Mouse (Mus musculus) splenic B cell, adult 2 months (primary cell): Measurements from ENCODE around the gene Klk13.
"Not testable (repeated sequence)": the region's sequence is repeated elsewhere in the genome, so short reads cannot be mapped to it uniquely, and the experiment has no call there.

Experiments
- DNase-seq: peaks from one replicate; pipeline ENCODE4 v3.0.0-alpha.2; 2011; ENCODE audit warnings: low read depth, low spot score
- H3K27me3 ChIP-seq: 2 replicates; pipeline ENCODE4 v1.6.1; 2012; ENCODE audit warnings: mild to moderate bottlenecking, low read length, moderate library complexity, mixed read lengths; ENCODE audit not compliant: control insufficient read depth, poor library complexity, insufficient read depth, severe bottlenecking
- H3K36me3 ChIP-seq: 2 replicates; pipeline ENCODE4 v1.6.1; 2012; ENCODE audit warnings: mild to moderate bottlenecking, low read length, moderate library complexity, mixed read lengths; ENCODE audit not compliant: control insufficient read depth, poor library complexity, insufficient read depth, severe bottlenecking

Klk13 gene

DNA sequence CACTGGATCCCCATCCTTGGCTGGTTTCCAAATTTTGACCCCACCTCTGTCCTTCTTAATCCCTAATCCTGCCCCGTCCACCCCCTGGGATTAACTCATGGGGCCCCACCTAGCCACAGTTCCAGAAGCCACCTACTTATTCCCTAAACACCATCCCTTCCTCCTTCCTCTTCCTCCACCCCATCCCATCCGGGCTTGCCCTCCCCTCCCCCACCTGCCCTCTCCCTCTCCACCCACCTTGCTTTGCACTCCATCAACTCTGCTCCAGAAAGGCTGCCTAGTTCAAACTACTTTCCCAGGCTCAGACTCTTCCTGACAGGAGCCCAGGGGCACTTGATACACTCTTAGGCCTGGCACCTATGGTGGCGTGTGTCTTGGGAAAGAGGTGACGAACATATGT, at the start of gene Klk13:
Gene Klk13 (plus strand): TSS at position 301 of the 400 bp plus-strand sequence.
- DNase-seq: no peak
- no peaks in the 10 kb centered on the region for H3K36me3 ChIP-seq
- no peaks in the 10 kb centered on the region for H3K27me3 ChIP-seq

GRCm38 (mm10) chr7:43662804-43663203, 49.6 kb upstream of the Klk13 start:
- no peak for DNase-seq
- no peaks in the 10 kb centered on the region; the same call in 1 of the 2 replicates for H3K27me3 ChIP-seq

DNA sequence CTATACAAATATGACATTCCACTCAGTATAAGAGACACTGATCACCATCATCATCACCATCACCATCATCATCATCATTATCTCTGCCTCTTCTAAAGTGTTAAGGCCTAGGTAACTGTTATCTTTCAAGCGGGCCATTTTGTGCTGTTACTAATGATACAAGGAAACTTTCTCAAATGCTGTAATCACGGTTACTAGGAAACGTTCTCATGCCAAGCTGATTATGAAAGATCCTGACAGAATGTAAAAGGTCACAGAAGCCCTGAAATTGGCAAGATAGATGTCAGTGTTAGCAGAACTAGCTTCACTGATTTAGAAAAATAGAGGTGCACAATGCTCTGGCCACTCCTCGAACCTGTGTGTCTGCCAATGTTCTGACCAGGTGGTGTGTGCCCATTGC, 45.1 kb upstream of the Klk13 start:
- not testable (repeated sequence) for DNase-seq, H3K36me3 ChIP-seq, H3K27me3 ChIP-seq

More at GRCm38 (mm10) chr7:43662804-43663203, 49.6 kb upstream of the Klk13 start:
- H3K36me3 ChIP-seq: no peaks in the 10 kb centered on the region

DNA sequence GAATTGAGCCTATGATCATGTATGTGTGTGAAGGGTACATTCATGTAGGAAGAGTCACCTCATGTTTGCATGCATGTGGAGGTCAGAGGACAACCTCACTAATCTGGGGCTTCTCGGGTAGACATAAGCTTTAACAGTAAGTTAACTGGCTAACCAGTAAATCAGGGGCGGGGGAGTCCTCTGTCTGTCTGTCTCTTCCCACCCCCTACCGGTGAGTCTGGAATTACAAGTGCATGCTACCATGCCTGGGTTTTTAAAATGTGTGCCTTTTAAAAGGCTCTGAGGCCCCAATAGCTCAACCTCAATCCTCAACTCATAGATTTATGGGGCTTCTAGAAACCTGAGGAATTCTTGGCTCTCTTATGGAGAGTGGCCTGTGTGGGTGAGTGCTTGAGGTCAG, 43.8 kb upstream of the Klk13 start:
- no peaks in the 10 kb centered on the region for H3K27me3 ChIP-seq
- peak; percentile 62 for DNase-seq
- H3K36me3 ChIP-seq: no peaks in the 10 kb centered on the region

- no peaks in the 10 kb centered on the region for H3K27me3 ChIP-seq
- DNase-seq: no peak
- peaks cover 1% of the 10 kb centered on the region; the same call in 1 of the 2 replicates for H3K36me3 ChIP-seq
Observed at GRCm38 (mm10) chr7:43671064-43671808, 41.1 kb upstream of the Klk13 start.

DNA sequence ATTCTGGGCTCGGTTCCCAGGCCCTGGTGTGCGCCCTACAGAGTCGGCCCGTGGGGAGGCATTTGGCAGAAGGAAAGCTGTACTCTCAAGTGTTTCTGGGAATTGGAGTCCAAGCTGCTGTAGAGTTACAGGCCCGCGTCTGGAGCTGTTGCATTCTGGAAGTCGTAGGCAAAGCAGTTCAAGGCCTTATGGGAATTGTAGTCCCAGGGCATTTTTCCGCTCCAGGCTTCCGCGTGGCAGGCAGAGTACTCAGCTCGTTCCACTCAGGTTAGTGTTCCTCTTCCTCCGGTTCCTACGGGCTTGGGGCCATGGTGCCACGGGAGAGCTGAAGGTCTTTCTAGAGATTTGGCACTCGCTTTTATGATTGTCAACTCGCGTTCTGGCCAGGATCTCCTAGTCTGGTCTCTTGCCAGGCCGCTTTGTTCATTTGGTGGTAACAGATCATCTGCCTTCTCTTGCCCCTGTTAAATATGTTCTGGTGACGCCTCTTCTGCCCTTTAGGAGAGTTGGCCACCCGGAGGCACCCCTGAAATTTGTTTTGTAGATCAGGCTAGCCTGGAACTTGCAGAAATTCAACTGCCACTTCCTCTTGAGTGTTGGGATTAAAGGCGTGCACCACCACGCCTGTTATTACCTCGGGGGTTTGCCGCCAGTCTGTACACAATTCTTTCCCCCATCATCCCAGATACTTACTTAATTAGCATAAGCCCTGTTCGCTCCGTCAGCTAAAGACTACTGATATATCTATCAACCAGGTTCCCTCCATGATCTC, 40.4 kb upstream of the Klk13 start, which contains the start of gene Ctu1:
Gene Ctu1 (plus strand): TSS at position 208 of the 772 bp plus-strand sequence.
- DNase-seq: peak; percentile 92
- peaks cover 4% of the 10 kb centered on the region; the same call in 1 of the 2 replicates for H3K36me3 ChIP-seq
- no peaks in the 10 kb centered on the region for H3K27me3 ChIP-seq

GRCm38 (mm10) chr7:43672581-43673260, 39.6 kb upstream of the Klk13 start:
- Histone ChIP-seq H3K27me3 (no peaks in the 10 kb centered on the region), H3K36me3 (peaks cover 8% of the 10 kb centered on the region; the same call in 1 of the 2 replicates)
- DNase-seq: no peak

GRCm38 (mm10) chr7:43675091-43675490, 37.3 kb upstream of the Klk13 start:
- peaks cover 10% of the 10 kb centered on the region; the same call in 1 of the 2 replicates for H3K36me3 ChIP-seq
- DNase-seq: no peak
- no peaks in the 10 kb centered on the region for H3K27me3 ChIP-seq

GRCm38 (mm10) chr7:43678517-43678916, 33.9 kb upstream of the Klk13 start:
- Histone ChIP-seq H3K36me3 (peaks cover 10% of the 10 kb centered on the region; the same call in 1 of the 2 replicates), H3K27me3 (no peaks in the 10 kb centered on the region)
- DNase-seq: peak; percentile 43

DNA sequence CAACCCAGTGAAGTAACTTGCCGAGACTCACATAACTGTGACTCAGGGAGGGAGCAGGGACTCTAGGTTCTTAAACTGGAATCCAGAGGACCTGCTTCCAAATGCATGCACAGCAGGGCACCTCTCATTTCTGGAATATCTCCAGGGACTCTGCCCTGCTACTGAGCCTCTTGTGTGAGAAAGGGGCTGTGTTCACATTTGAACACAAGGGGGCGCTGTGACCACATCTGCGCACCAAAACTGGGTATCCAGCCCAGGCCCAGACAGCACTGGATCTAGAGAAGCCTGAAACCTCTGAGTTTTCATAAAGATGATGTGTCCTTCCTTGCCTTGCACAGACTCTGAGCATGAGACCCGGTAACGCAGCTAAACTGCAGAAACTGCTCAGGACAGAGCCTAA, 31.4 kb upstream of the Klk13 start:
- DNase-seq: peak; percentile 67
- Histone ChIP-seq H3K27me3 (no peaks in the 10 kb centered on the region), H3K36me3 (peaks cover 9% of the 10 kb centered on the region; the same call in 1 of the 2 replicates)

GRCm38 (mm10) chr7:43682511-43682910, 29.9 kb upstream of the Klk13 start:
- DNase-seq, H3K36me3 ChIP-seq, H3K27me3 ChIP-seq: not testable (repeated sequence)

DNA sequence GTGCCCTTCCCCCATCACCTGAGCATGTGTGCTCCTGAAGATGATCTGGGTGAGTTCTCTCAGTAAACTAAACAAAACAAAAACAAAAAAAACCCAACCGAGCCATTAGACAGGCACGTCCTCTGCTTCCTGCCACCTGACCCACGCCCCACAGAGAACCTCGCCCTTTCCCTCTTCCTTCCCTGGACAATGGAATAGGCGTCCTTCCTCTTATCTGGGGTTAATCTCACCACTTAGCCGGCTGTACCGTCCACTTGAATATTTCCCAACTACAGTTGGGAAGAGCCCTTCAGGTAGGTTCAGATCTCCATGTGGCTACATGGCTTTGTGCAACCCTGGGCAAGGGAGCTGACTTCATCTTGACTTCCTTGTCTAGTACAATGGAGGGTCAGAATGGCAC, 27.3 kb upstream of the Klk13 start:
- no peaks in the 10 kb centered on the region for H3K27me3 ChIP-seq
- DNase-seq: no peak
- no peaks in the 10 kb centered on the region for H3K36me3 ChIP-seq

DNA sequence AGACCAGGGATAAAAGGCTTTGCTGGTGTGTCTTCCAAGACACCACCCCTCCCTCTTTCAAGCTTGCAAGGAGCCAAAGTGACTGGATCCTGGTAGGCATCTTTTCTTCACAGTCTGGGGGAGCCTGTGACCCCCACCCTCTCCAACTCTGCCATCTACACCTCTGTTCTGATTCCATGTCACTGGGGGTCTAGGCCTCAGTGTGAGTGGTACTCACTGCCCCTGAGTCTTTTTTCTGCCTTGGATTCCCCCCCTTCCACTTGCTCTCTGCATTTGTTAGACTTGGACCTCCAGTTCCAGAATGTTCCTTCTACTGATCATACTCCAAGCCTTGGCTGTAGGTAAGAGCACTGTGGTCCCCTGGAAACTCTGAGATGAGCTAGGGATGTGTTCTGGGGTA, 22.2 kb upstream of the Klk13 start, which contains the start of gene Klk14:
Gene Klk14 (plus strand): TSS at position 301 of the 400 bp plus-strand sequence.
- H3K36me3 ChIP-seq: no peaks in the 10 kb centered on the region
- no peaks in the 10 kb centered on the region for H3K27me3 ChIP-seq
- no peak for DNase-seq

GRCm38 (mm10) chr7:43710031-43710430, 2.3 kb upstream of the Klk13 start:
- Histone ChIP-seq H3K27me3 (no peaks in the 10 kb centered on the region), H3K36me3 (no peaks in the 10 kb centered on the region)
- DNase-seq: no peak
